Mouse (Mus musculus): ENCODE results near the gene Ncor1. TPM values are rescaled to one million over a fixed set of nuclear protein-coding genes. Genes with fewer than 3 reads are reported as not detected.

Ncor1 gene
- polyA plus RNA-seq, 1 experiment from 2014 or later: 72.0 TPM

DNA sequence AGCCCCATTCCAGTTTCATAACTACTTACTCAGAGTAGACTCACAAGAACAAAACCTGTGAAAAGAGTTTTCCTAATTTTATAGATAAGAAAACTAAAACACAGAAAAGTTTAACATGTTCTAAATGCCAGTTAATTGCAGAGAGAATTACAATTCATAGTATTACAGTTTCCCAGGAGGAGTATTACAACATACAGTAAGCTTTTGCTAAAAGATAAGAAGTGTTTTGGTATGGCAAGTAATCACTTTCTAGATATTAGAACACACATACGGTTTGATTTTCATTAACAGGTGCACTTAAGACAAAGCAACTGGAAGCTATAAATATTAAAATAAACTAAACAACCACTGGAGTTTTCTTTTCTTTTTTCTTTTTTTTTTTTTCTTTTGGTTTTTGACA lies 3.1 kb downstream of the Ncor1 start:
- H3K9me3 ChIP-seq (replicated peaks; ENCODE audit: control insufficient read depth, low read length): no peaks in the 10 kb centered on the region
- H3K27me3 ChIP-seq (ENCODE audit: control insufficient read depth, insufficient read depth, low read length): no peaks in the 10 kb centered on the region
- H3K36me3 ChIP-seq (ENCODE audit: control insufficient read depth, insufficient read depth): no peaks in the 10 kb centered on the region
- H3K4me3 ChIP-seq (ENCODE audit: low read length): no peak overlapping the region
- ATAC-seq (replicated peaks; ENCODE audit: extremely low read depth, insufficient read depth, low FRiP score): no peak
- peak overlapping the region; percentile 49; the same call in 1 of the 2 replicates for H3K9ac ChIP-seq (ENCODE audit: low read length)
- peak overlapping the region; percentile 72; the same call in 1 of the 2 replicates for H3K4me2 ChIP-seq (ENCODE audit: low read depth, low read length)
- peaks cover 12% of the 10 kb centered on the region for H3K4me1 ChIP-seq (ENCODE audit: control insufficient read depth, insufficient read depth, low read length)
- WGBS: 21% methylated on average over 1 of the region's 1 CpGs
- H3K27ac ChIP-seq (ENCODE audit: low read length): no peak overlapping the region

DNA sequence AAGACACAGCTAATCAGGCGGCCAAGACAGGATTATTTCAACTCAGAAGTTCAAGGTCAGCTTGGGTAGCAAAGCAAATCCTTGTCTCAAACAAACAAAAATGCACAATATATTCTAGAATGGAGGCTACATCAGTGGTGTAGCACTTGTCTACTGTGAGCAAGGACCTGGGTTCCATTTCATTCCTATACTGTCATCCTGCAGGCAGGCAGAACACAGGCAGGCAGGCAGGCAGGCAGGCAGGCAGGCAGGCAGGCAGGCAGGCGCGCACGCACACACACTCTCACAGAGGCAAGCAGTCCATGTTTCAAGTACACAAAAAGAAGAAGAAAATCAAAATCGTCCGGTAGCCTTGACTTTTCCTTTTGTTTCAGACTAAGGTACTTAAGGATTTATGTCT lies 9.4 kb downstream of the Ncor1 start:
- no peak overlapping the region for H3K9ac ChIP-seq (ENCODE audit: low read length)
- no peaks in the 10 kb centered on the region for H3K27me3 ChIP-seq (ENCODE audit: control insufficient read depth, insufficient read depth, low read length)
- 90% methylated on average over 6 of the region's 6 CpGs for WGBS
- H3K4me2 ChIP-seq (ENCODE audit: low read depth, low read length): no peak overlapping the region
- no peak overlapping the region for H3K4me3 ChIP-seq (ENCODE audit: low read length)
- no peaks in the 10 kb centered on the region; the same call in 1 of the 2 replicates for H3K4me1 ChIP-seq (ENCODE audit: control insufficient read depth, insufficient read depth, low read length)
- H3K36me3 ChIP-seq (ENCODE audit: control insufficient read depth, insufficient read depth): no peaks in the 10 kb centered on the region
- H3K27ac ChIP-seq (ENCODE audit: low read length): no peak overlapping the region
- no peaks in the 10 kb centered on the region for H3K9me3 ChIP-seq (replicated peaks; ENCODE audit: control insufficient read depth, low read length)
- no peak for ATAC-seq (replicated peaks; ENCODE audit: extremely low read depth, insufficient read depth, low FRiP score)

DNA sequence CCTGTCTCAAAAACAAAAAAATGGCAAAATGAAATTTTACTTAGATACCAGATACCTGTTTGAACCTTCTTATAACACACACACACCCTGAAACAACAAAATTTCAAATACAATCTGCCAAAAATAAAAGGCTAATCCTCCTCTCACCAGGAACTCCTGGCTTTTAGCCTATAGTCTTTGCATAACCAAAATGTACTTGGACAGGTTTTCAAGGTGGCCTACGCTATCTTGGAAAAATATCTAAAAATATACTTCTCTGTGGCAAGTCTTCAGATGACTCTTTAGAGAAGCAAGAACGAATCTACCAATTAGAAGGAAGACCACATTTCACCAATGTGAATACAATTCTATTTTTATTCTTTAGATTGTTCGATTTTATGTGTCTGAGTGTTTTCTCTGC lies 12.5 kb downstream of the Ncor1 start:
- H3K27ac ChIP-seq (ENCODE audit: low read length): no peak overlapping the region
- no peak overlapping the region for H3K9ac ChIP-seq (ENCODE audit: low read length)
- no peak for ATAC-seq (replicated peaks; ENCODE audit: extremely low read depth, insufficient read depth, low FRiP score)
- no peaks in the 10 kb centered on the region for H3K27me3 ChIP-seq (ENCODE audit: control insufficient read depth, insufficient read depth, low read length)
- H3K9me3 ChIP-seq (replicated peaks; ENCODE audit: control insufficient read depth, low read length): no peaks in the 10 kb centered on the region
- H3K4me3 ChIP-seq (ENCODE audit: low read length): no peak overlapping the region
- H3K36me3 ChIP-seq (ENCODE audit: control insufficient read depth, insufficient read depth): no peaks in the 10 kb centered on the region
- H3K4me2 ChIP-seq (ENCODE audit: low read depth, low read length): no peak overlapping the region
- 83% methylated on average over 3 of the region's 3 CpGs for WGBS
- H3K4me1 ChIP-seq (ENCODE audit: control insufficient read depth, insufficient read depth, low read length): peaks cover 2% of the 10 kb centered on the region; the same call in 1 of the 2 replicates

DNA sequence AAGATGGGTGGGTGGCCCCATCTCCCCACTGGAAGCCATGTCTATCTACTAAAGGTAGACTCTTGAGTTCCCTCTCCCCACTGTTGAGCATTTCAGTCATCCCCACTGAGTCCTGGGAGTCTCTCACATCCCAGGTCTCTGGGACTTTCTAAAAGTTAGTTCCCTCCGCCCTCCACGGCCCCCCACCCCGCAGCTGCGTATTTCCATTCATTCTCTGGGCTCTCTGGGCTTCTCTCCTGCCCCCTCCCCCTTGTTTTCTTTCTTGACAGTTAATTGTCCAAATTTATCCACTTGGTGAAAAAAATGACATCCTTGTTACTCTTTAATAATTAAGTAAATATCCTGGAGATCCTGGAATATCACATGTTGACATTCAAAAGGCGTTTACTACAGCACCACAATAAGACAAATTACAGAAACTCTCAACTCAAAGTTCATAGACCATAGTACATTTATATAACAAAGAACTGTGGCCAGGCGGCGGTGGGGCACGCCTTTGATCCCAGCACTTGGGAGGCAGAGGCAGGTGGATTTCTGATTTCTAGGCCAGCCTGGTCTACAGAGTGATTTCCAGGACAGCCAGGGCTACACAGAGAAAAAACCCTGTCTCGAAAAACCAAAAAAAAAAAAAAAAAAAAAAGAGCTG lies 17.5 kb downstream of the Ncor1 start:
- H3K9me3 ChIP-seq (replicated peaks; ENCODE audit: control insufficient read depth, low read length): no peaks in the 10 kb centered on the region
- peaks cover 7% of the 10 kb centered on the region; the same call in 1 of the 2 replicates for H3K36me3 ChIP-seq (ENCODE audit: control insufficient read depth, insufficient read depth)
- H3K4me1 ChIP-seq (ENCODE audit: control insufficient read depth, insufficient read depth, low read length): peaks cover 2% of the 10 kb centered on the region; the same call in 1 of the 2 replicates
- H3K27ac ChIP-seq (ENCODE audit: low read length): no peak overlapping the region
- no peak for ATAC-seq (replicated peaks; ENCODE audit: extremely low read depth, insufficient read depth, low FRiP score)
- 97% methylated on average over 9 of the region's 9 CpGs for WGBS
- H3K4me3 ChIP-seq (ENCODE audit: low read length): no peak overlapping the region
- H3K27me3 ChIP-seq (ENCODE audit: control insufficient read depth, insufficient read depth, low read length): no peaks in the 10 kb centered on the region
- H3K9ac ChIP-seq (ENCODE audit: low read length): no peak overlapping the region
- no peak overlapping the region for H3K4me2 ChIP-seq (ENCODE audit: low read depth, low read length)

DNA sequence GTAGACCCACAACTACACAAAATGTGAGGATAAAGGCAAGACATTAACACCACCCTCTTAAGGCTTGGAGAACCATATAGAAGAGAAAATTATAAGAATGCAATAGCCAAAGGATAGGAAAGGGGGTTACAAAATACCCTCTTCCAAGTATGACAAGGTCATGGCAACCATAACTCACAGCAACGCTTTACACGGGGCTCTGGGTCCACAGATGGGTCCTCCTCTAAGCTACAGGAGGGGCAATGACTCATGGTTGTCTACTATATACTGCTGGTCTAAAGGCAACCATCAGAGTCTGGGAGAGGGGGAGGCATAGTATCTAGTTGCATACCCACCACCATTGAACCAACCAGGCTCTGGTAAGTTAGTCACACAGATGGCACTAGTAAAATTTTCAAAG lies 26.1 kb downstream of the Ncor1 start:
- peaks cover 26% of the 10 kb centered on the region; the same call in 1 of the 2 replicates for H3K36me3 ChIP-seq (ENCODE audit: control insufficient read depth, insufficient read depth)
- no peak overlapping the region for H3K4me2 ChIP-seq (ENCODE audit: low read depth, low read length)
- ATAC-seq (replicated peaks; ENCODE audit: extremely low read depth, insufficient read depth, low FRiP score): no peak
- H3K9me3 ChIP-seq (replicated peaks; ENCODE audit: control insufficient read depth, low read length): no peaks in the 10 kb centered on the region
- H3K4me1 ChIP-seq (ENCODE audit: control insufficient read depth, insufficient read depth, low read length): no peaks in the 10 kb centered on the region
- WGBS: 93% methylated on average over 2 of the region's 2 CpGs
- no peak overlapping the region for H3K4me3 ChIP-seq (ENCODE audit: low read length)
- H3K27me3 ChIP-seq (ENCODE audit: control insufficient read depth, insufficient read depth, low read length): no peaks in the 10 kb centered on the region
- H3K9ac ChIP-seq (ENCODE audit: low read length): no peak overlapping the region
- H3K27ac ChIP-seq (ENCODE audit: low read length): no peak overlapping the region

DNA sequence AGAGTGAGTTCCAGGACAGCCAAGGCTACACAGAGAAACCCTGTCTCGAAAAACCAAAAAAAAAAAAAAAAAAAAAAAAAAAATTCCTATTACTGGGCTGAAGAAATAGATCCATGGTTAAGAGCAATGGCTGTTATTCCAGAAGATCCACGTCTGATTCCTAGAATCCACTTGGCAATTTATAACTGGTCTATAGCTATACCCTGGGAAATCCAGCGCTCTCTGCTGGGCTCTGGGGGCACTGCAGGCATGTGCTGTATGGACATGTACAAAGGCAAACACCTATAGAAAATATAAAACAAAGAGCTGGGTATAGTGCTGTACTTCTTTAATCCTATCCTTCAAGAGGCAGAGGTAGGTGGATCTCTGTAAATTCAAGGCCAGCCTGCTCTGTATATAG lies 31.2 kb downstream of the Ncor1 start:
- 82% methylated on average over 2 of the region's 3 CpGs for WGBS
- peaks cover 29% of the 10 kb centered on the region for H3K36me3 ChIP-seq (ENCODE audit: control insufficient read depth, insufficient read depth)

DNA sequence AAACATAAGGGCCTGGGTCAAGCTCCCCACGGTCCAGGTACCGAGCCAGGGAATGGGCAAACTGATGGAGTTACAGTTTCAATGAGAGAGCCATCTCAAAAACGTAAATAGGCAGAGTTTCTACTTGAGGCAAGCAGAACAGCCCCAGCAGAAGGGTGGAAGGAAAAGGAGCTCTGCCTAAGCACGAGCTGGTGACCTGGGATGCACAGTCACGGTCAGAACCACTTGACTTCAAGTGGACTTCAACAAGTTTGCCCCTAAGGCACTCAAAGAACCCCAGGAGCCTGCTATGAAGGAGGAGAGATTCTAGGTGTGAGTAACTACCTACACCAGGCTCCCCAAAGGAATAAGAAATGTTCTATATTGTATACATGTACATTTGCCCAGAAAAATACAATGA lies 32.1 kb downstream of the Ncor1 start:
- no peaks in the 10 kb centered on the region for H3K4me1 ChIP-seq (ENCODE audit: control insufficient read depth, insufficient read depth, low read length)
- H3K9me3 ChIP-seq (replicated peaks; ENCODE audit: control insufficient read depth, low read length): no peaks in the 10 kb centered on the region
- no peak for ATAC-seq (replicated peaks; ENCODE audit: extremely low read depth, insufficient read depth, low FRiP score)
- WGBS: 50% methylated on average over 5 of the region's 5 CpGs
- no peaks in the 10 kb centered on the region for H3K27me3 ChIP-seq (ENCODE audit: control insufficient read depth, insufficient read depth, low read length)
- H3K4me3 ChIP-seq (ENCODE audit: low read length): no peak overlapping the region
- no peak overlapping the region for H3K27ac ChIP-seq (ENCODE audit: low read length)
- peaks cover 28% of the 10 kb centered on the region for H3K36me3 ChIP-seq (ENCODE audit: control insufficient read depth, insufficient read depth)
- no peak overlapping the region for H3K9ac ChIP-seq (ENCODE audit: low read length)
- H3K4me2 ChIP-seq (ENCODE audit: low read depth, low read length): no peak overlapping the region

More for the DNA sequence above, 31.2 kb downstream of the Ncor1 start:
- Histone ChIP-seq H3K27ac (ENCODE audit: low read length) (no peak overlapping the region), H3K9ac (ENCODE audit: low read length) (no peak overlapping the region), H3K27me3 (ENCODE audit: control insufficient read depth, insufficient read depth, low read length) (no peaks in the 10 kb centered on the region), H3K4me2 (ENCODE audit: low read depth, low read length) (no peak overlapping the region), H3K4me3 (ENCODE audit: low read length) (no peak overlapping the region), H3K4me1 (ENCODE audit: control insufficient read depth, insufficient read depth, low read length) (no peaks in the 10 kb centered on the region), H3K9me3 (replicated peaks; ENCODE audit: control insufficient read depth, low read length) (no peaks in the 10 kb centered on the region)
- no peak for ATAC-seq (replicated peaks; ENCODE audit: extremely low read depth, insufficient read depth, low FRiP score)

DNA sequence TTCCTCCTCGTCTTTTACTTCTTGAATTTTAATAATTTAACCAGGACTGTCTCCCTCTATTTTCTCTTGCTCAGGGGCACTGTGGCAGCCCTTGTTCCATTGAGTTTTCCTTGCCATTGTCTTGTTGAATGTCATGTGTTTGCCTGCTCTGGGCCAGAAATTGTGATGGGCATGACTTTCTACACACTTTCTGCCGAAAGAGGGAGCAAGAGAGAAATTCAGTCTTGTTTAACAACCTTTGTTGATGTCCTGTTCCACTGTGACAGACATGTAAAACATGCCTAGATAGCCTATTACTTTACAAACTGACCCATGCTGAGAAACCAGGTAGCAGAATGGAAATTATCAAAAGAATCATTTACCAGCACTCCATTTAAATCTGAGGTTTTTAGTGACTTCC lies 33.8 kb downstream of the Ncor1 start:
- Histone ChIP-seq H3K4me2 (ENCODE audit: low read depth, low read length) (no peak overlapping the region), H3K27me3 (ENCODE audit: control insufficient read depth, insufficient read depth, low read length) (no peaks in the 10 kb centered on the region), H3K36me3 (ENCODE audit: control insufficient read depth, insufficient read depth) (peaks cover 19% of the 10 kb centered on the region), H3K9me3 (replicated peaks; ENCODE audit: control insufficient read depth, low read length) (no peaks in the 10 kb centered on the region), H3K9ac (ENCODE audit: low read length) (no peak overlapping the region), H3K4me3 (ENCODE audit: low read length) (no peak overlapping the region), H3K27ac (ENCODE audit: low read length) (no peak overlapping the region), H3K4me1 (ENCODE audit: control insufficient read depth, insufficient read depth, low read length) (no peaks in the 10 kb centered on the region)
- WGBS: 72% methylated on average over 2 of the region's 2 CpGs
- no peak for ATAC-seq (replicated peaks; ENCODE audit: extremely low read depth, insufficient read depth, low FRiP score)

DNA sequence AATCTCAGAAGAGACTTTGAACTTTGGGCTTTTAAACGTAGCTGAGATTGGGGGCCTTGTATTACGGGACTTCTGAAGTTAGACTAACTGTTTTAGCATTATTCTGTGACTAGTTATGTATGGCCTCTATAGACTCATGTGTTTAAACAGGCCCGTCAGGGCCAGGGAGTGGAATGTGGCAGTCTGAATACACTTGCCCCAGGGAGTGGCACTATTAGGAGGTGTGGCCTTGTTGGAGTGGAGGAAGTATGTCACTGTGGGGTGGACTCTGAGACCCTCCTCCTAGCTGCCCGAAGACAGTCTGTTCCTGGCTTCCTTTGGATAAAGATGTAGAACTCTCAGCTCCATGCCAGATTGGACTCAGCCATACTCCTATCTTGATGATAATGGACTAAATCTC lies 43.3 kb downstream of the Ncor1 start:
- H3K36me3 ChIP-seq (ENCODE audit: control insufficient read depth, insufficient read depth): peaks cover 14% of the 10 kb centered on the region
- H3K9ac ChIP-seq (ENCODE audit: low read length): no peak overlapping the region
- H3K4me1 ChIP-seq (ENCODE audit: control insufficient read depth, insufficient read depth, low read length): no peaks in the 10 kb centered on the region
- no peak overlapping the region for H3K27ac ChIP-seq (ENCODE audit: low read length)
- H3K4me3 ChIP-seq (ENCODE audit: low read length): no peak overlapping the region
- no peak overlapping the region for H3K4me2 ChIP-seq (ENCODE audit: low read depth, low read length)
- no peaks in the 10 kb centered on the region for H3K27me3 ChIP-seq (ENCODE audit: control insufficient read depth, insufficient read depth, low read length)
- WGBS: 89% methylated on average over 4 of the region's 4 CpGs
- H3K9me3 ChIP-seq (replicated peaks; ENCODE audit: control insufficient read depth, low read length): no peaks in the 10 kb centered on the region
- ATAC-seq (replicated peaks; ENCODE audit: extremely low read depth, insufficient read depth, low FRiP score): no peak

Data from heart, embryonic 16.5 days (tissue).